7 mouse cellular contexts compared by ENCODE assay signal in the genomic region with DNA sequence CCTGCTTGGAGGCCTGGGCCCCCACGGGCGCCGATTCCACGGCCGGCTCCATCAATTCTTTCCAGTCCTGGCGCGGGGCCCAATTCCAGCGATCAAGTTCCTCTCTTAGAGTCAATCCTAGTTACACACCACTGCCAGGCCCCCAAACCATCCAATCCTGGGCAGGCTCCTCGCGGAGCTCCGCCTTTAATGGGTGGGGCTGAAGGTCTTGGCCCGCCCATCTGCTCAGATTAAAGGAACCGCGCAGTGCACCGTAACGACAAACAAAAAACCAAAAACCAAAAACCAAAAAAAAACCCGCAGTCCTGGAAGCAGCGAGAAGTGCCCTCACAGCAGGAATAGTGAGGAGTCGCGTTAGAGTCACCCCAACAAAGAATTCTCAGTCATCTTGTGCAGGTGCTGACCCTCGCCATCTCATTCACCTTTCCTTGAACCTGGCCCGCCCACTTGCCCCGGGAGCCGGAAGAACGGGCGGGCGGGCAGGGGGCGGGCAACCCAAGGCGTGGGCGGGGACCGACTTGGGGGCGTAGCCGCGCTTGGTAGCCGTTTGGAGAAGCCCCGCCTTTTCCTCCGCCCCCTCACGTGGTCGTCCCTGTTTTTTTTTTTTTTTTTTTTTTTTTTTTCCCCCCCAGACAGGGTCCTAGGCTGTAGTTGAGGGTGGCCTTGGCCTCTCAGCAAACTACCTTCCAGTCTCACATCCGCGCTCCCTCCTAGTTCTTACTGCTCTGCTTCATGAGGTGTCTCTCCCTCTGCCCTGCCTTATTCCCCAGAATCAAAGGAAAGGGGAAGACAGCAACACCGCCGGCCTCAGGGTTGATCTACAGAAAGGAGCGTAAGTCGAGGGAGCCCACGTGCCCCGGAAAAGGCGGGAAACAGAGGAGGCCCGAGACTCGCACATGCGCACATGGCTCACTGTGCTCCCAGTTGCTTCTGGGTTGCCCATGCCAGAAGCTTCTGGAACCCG. TPM values are rescaled to one million over a fixed set of nuclear protein-coding genes. Genes with fewer than 3 reads are reported as not detected.
DNase-seq lines count a peak whose midpoint lies in the region; ATAC-seq and TF ChIP-seq lines count a peak whose summit lies in the region.

No protein-coding gene starts in this region.

- H3K9me3 ChIP-seq in intestine, postnatal 0 days (ENCODE audit: control insufficient read depth) = no peaks in the 10 kb centered on the region
- H3K9me3 ChIP-seq in midbrain, embryonic 12.5 days = no peaks in the 10 kb centered on the region

- H3K4me2 ChIP-seq in intestine, postnatal 0 days (replicated peaks; ENCODE audit: low read depth) = peak overlapping the region; percentile 69
- peak overlapping the region; percentile 85 for H3K4me2 ChIP-seq in midbrain, embryonic 12.5 days (replicated peaks)

- peaks cover 4% of the 10 kb centered on the region for H3K4me1 ChIP-seq in intestine, postnatal 0 days (replicated peaks; ENCODE audit: control insufficient read depth, insufficient read depth, low read length)
- H3K4me1 ChIP-seq in midbrain, embryonic 12.5 days = peaks cover 26% of the 10 kb centered on the region
- peaks cover 26% of the 10 kb centered on the region for H3K4me1 ChIP-seq in small intestine, adult 2 months (ENCODE audit: control insufficient read depth, insufficient read depth, insufficient read length, low read length)

- no peaks in the 10 kb centered on the region for H3K36me3 ChIP-seq in intestine, postnatal 0 days (ENCODE audit: control insufficient read depth, insufficient read depth)
- H3K36me3 ChIP-seq in midbrain, embryonic 12.5 days = no peaks in the 10 kb centered on the region
- no peaks in the 10 kb centered on the region for H3K36me3 ChIP-seq in small intestine, adult 2 months (ENCODE audit: control insufficient read depth, insufficient read depth, low read length)

- peak; percentile 97 for DNase-seq in adrenal gland, adult 8-10 months
- DNase-seq in embryo, embryonic 9.5 days (ENCODE audit: extremely low spot score) = peak; percentile 94
- DNase-seq in gastrocnemius, postnatal 4 days (ENCODE audit: low spot score in 2 of 2) = peak; percentile 94 to 98
- DNase-seq in left cerebral cortex, postnatal 4 days = peak; percentile 99

- intact Hi-C loops in left cerebral cortex, postnatal 4 days (cut with DNase I) = no loop called here

- no peaks in the 10 kb centered on the region for H3K27me3 ChIP-seq in intestine, postnatal 0 days (replicated peaks; ENCODE audit: control insufficient read depth, insufficient read depth, low read length)
- H3K27me3 ChIP-seq in midbrain, embryonic 12.5 days = peaks cover 13% of the 10 kb centered on the region; the same call in 1 of the 2 replicates
- no peaks in the 10 kb centered on the region for H3K27me3 ChIP-seq in small intestine, adult 2 months (ENCODE audit: control insufficient read depth, insufficient read depth, low read length)

- 0 out of 2 replicates have a peak, but pooled peaks have one; percentile 51 for TF ChIP-seq POLR2A in small intestine, adult 2 months (IDR thresholded peaks at IDR 0.05; ENCODE audit: low read depth, low read length)

- peak overlapping the region; percentile 76 for H3K4me3 ChIP-seq in intestine, postnatal 0 days (ENCODE audit: low read depth, low read length)
- peak overlapping the region; percentile 69 for H3K4me3 ChIP-seq in midbrain, embryonic 12.5 days
- H3K4me3 ChIP-seq in small intestine, adult 2 months (ENCODE audit: low read depth, low read length) = peak overlapping the region; percentile 79

- no peak for TF ChIP-seq CTCF in intestine, postnatal 0 days (IDR thresholded peaks at IDR 0.05; ENCODE audit: low read depth)
- TF ChIP-seq CTCF in small intestine, adult 2 months (IDR thresholded peaks at IDR 0.05; ENCODE audit: extremely low read depth, insufficient read length, insufficient replicate concordance, low read depth, low read length) = 0 out of 2 replicates have a peak, but pooled peaks have one; percentile 8

- 5% methylated on average over 49 of the region's 52 CpGs for WGBS in intestine, postnatal 0 days
- WGBS in midbrain, embryonic 12.5 days = 7% methylated on average over 48 of the region's 52 CpGs
- WGBS in small intestine, adult 2 months = 4% methylated on average over 52 of the region's 52 CpGs

- H3K9ac ChIP-seq in intestine, postnatal 0 days (ENCODE audit: low read depth, low read length) = peak overlapping the region; percentile 56
- H3K9ac ChIP-seq in midbrain, embryonic 12.5 days (replicated peaks) = peak overlapping the region; percentile 75

- ATAC-seq in intestine, postnatal 0 days = peak; percentile 96
- peak; percentile 97 for ATAC-seq in midbrain, embryonic 12.5 days (ENCODE audit: low FRiP score, low read depth)

- H3K27ac ChIP-seq in intestine, postnatal 0 days (ENCODE audit: low read depth, low read length) = peak overlapping the region; percentile 46
- 0 out of 2 replicates have a peak overlapping the region, but pooled peaks have one; percentile 16 for H3K27ac ChIP-seq in midbrain, embryonic 12.5 days (replicated peaks)
- H3K27ac ChIP-seq in small intestine, adult 2 months (ENCODE audit: insufficient read depth, low read depth, low read length) = peak overlapping the region; percentile 74

RNA-seq across cellular contexts. Expression of a gene that starts 2.7 kb away (rescaled TPM):
- 100 to 1,000 TPM; 157 to 290 (median 256) TPM for total RNA-seq in adrenal gland, adult 8-10 months (2022)
- 10 to 100 TPM; 25.4 to 37.7 TPM for total RNA-seq in gastrocnemius, postnatal 4 days (2021)
- 15.0 and 17.5 TPM in 2 replicates for polyA plus RNA-seq in intestine, postnatal 0 days (2015; fragmentation: Nextera tagmentation; extraction: Ambion mirVana)
- total RNA-seq in left cerebral cortex, postnatal 4 days (2021) = 1 to 10 TPM; 8.3 to 9.0 TPM
- 5.9 and 8.5 TPM in 2 replicates for polyA plus RNA-seq in midbrain, embryonic 12.5 days (2016; fragmentation: Nextera tagmentation; extraction: Ambion mirVana)
- polyA plus RNA-seq in small intestine, adult 2 months (2012; rRNA removed) = 56.9 and 186 TPM in 2 replicates

RNA-seq across cellular contexts. Expression of a gene that starts 16.8 kb away (rescaled TPM):
- not detected for total RNA-seq in adrenal gland, adult 8-10 months (2022)
- total RNA-seq in gastrocnemius, postnatal 4 days (2021) = not detected
- 0.16 TPM in 1 of 2 replicates, not detected in the other for polyA plus RNA-seq in intestine, postnatal 0 days (2015; fragmentation: Nextera tagmentation; extraction: Ambion mirVana)
- total RNA-seq in left cerebral cortex, postnatal 4 days (2021) = not detected
- 0.65 and 0.75 TPM in 2 replicates for polyA plus RNA-seq in midbrain, embryonic 12.5 days (2016; fragmentation: Nextera tagmentation; extraction: Ambion mirVana)
- 3.8 TPM in 1 of 2 replicates, not detected in the other for polyA plus RNA-seq in small intestine, adult 2 months (2012; rRNA removed)

RNA-seq across cellular contexts. Expression of a gene that starts 26.3 kb away (rescaled TPM):
- total RNA-seq in adrenal gland, adult 8-10 months (2022) = not detected
- total RNA-seq in gastrocnemius, postnatal 4 days (2021) = not detected
- 0.33 TPM in 1 of 2 replicates, not detected in the other for polyA plus RNA-seq in intestine, postnatal 0 days (2015; fragmentation: Nextera tagmentation; extraction: Ambion mirVana)
- not detected for total RNA-seq in left cerebral cortex, postnatal 4 days (2021)
- polyA plus RNA-seq in midbrain, embryonic 12.5 days (2016; fragmentation: Nextera tagmentation; extraction: Ambion mirVana) = not detected in 2 replicates
- 0.48 and 0.84 TPM in 2 replicates for polyA plus RNA-seq in small intestine, adult 2 months (2012; rRNA removed)

Comparison
In these comparisons a context has a peak if more than half of its experiments do, and no peak if none do; other contexts are left out.
1. Peak in every context shown above with its lines: DNase-seq, ATAC-seq, H3K4me3 ChIP-seq and H3K27ac ChIP-seq.
2. H3K27ac ChIP-seq: peak in every context shown above with its lines; median percentile 74 in small intestine, adult 2 months; 46 in intestine, postnatal 0 days; 16 in midbrain, embryonic 12.5 days.
3. RNA of a gene that starts 2.7 kb away (total RNA-seq): 157 to 290 TPM in adrenal gland, adult 8-10 months; 25.4 to 37.7 TPM in gastrocnemius, postnatal 4 days and 8.3 to 9.0 TPM in left cerebral cortex, postnatal 4 days; every median in the first group is over 4 times any median in the second.